Mouse (Mus musculus) megakaryocyte, embryonic 14.5 days (primary cell): ENCODE results near the gene Slc35g3.

ENCODE experiments used
- FLI1 ChIP-seq: IDR thresholded peaks from 2 replicates; pipeline ENCODE4 v1.6.1; 2012; ENCODE audit warnings: low read length, inconsistent platforms, mixed read lengths
- GATA1 ChIP-seq: IDR thresholded peaks from 3 replicates; pipeline ENCODE4 v1.6.1; 2012; ENCODE audit warnings: mixed read lengths, low read length, inconsistent platforms, borderline replicate concordance

GRCm38 (mm10) chr11:69723074-69723473 lies 38.7 kb downstream of the Slc35g3 start:
- TF ChIP-seq GATA1 (no peak), FLI1 (no peak)
